Mouse (Mus musculus): ENCODE measurements at regions not wholly inside any gene's neighbourhood (a gene's known extent, or its start where the extent isn't known, plus 50 kb on each side); places are given as distances from the start of the nearest gene placed in this dataset.
"Not testable (repeated sequence)": the region's sequence is repeated elsewhere in the genome, so short reads cannot be mapped to it uniquely, and the experiment has no call there.

DNA sequence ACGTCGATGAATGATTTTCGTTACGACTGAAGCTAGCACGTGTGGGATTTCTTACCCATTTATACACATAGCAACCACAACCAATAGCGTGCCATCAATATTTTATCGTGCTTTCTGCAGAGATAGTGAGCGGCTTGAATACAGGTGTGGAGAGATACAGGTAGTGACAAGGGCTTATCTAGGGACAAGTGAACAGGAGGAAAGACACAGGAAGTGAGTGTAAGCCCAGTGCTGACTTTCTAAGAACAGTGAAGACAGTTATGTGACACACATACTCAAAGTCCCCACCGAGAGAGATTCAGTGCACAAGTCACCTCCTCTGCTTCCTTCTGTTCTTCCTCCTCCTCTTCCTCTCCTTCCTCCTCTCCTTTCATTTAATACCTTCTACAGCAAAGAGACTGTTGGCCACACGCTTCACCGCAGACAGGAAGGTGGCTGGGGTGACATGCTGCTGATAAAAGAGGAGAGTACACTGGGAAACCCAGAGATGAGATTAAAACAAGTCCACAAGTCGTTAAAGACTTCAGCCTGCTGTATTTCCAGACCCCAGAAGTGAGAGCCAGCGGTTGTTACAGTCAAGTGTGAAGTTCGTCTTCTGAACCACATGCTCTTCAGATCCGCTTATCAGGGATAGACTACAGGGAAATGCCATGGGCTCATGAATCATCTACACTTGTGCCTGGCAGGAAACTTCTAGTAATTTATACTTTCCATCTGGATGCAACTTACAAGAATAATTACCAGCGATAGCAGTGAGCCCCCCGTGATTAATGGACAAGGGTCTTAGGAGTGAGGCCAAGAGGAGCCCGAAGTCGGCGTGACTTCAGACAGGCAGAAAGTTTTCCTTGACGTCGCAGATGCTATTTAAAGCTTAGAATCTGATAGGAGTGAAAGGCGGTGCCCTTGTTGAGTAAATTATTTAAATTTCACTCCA is 180.5 kb downstream of the Gxylt1 start:
- DNase-seq (ENCODE audit: low spot score in 2 of 2), result no peak

DNA sequence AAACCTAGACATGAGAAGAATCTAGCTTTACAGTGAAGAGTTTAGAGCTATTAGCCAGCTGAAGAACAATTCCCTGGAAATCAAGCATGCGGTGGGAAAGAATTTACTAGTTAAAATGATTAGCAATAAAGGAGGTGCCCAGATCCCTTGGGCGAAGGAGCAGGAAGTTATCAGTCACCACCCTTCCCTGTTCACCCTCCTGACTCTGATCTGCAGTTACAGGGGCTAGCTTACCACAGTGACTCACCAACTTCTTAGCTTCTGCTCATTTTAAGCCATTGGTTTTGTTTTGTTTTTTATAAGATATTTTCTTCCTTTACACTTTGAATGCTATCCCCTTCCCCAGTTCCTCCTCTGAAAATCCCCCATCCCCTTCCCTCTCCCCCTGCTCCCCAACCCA is 183.6 kb downstream of the Gxylt1 start:
- no peak for DNase-seq (ENCODE audit: low spot score in 2 of 2)

DNA sequence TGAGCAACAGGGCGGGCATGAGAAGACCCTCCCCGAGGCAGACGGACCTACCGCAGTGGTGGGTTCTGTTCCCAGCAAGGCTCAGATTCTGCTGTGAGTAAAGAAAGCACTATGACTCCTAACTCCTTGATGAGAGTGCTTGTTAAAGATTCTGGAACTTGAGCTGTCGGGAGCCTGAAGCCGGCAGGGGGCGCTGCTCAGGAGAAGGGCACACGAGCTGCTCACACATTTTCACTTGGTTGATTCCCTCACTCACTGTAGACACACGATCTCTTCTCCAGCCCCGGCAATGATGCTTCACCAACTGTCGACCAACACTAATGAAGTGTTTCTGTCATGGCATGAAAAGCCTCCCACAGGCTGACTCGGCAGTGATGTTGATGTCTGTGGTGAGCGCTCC is 185.6 kb downstream of the Gxylt1 start:
- peak in 1 of 2 experiments; percentile 56 for DNase-seq (ENCODE audit: low spot score in 2 of 2)

DNA sequence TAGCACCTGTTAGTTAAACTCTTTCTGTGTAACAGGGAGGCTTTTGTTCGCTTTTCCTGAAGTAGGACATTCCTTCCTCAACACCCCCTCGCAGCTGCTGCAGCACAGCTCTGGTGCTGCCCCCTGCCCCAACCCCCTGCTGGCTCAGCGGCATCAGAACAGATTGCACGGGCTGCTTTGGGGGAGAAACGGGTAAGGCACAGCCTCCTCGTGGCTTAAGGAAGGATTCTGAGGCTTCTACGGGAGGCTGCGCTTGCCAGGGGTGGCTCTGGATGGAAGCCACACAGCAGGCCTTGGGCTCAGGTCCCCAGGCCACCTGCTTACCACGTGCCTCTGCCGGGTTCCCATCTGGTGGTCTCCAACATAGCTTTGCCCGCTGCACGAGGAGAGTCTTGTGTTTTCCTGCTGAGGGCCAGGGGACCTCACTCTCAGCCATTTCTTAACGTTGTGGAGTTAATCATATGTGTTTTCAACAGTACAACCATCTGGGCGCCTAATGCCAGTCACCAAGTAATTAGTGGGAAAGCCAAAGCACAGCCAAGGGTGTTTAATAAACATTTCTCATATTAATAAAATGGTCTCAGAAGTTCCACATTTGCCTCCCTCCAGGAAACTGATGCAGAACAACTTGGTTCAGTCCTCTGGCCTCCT is 189.9 kb downstream of the Gxylt1 start:
- no peak for DNase-seq (ENCODE audit: low spot score in 2 of 2)

DNA sequence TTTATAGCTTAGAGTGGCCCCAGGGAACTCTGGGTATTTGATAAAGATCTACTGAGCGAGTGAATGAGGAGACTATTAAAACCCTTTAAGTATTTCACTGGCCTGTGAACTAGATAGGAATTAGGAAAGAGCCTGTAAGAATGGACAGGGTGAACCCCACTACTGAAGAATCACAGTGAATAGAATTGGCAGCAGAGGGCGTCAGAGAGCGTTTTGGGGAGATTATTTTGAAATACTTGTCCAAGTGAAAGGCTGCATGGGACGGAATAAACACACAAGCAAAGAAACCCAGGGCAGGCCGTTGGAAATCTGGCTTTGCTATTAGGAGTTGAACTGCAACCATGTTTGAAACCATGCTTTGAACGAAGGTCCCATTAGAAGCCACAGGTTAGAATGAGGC is 200.9 kb downstream of the Gxylt1 start:
- DNase-seq (ENCODE audit: low spot score in 2 of 2), result no peak

DNA sequence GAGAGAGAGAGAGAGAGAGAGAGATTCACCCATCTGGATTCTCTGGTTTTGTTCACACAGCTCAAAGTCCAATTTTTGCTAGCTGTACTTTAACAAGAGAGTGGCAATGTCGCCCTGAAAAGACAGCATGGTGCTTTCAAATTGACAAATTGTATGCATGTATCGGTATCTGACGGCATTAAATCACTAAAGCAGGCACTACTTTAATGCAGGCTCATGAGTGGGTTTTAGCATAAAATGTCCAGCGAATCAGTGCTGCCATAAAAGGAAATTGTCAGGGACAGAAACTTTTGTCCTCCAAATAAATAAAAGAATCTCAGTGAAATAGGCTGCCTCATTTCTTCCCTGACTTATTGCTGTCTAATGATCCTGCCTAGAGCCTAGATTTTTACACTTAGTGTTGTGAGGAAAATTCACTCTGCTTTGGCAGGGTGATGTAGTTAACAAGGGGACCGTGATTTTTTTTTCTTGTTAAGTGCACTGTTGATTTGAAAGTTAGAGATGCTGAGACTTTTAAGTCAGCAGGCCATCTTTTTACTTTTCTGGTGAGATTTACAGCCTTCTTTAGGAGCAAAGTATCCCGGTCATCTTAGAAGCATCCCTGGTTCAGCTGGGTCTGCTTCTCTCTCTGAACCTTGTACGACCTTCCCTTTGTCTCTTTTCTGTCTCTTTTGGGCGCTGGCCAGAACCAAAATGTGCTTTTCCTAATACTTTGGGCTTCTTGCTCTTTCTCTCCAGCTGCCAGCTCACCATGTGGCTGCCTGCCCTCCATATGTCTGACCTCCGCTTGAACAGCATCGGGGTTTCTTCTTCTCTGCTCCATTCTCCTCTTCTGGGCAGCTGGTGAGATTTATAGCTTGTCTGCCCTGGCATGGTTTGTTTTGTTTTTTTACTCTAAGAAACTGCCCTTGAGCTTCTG is 212.5 kb downstream of the Gxylt1 start:
- peak in 1 of 2 experiments; percentile 25 for DNase-seq (ENCODE audit: low spot score in 2 of 2)

GRCm38 (mm10) chr15:93053471-93053870 is 221.5 kb downstream of the Gxylt1 start:
- DNase-seq (ENCODE audit: low spot score in 2 of 2), result no peak

DNA sequence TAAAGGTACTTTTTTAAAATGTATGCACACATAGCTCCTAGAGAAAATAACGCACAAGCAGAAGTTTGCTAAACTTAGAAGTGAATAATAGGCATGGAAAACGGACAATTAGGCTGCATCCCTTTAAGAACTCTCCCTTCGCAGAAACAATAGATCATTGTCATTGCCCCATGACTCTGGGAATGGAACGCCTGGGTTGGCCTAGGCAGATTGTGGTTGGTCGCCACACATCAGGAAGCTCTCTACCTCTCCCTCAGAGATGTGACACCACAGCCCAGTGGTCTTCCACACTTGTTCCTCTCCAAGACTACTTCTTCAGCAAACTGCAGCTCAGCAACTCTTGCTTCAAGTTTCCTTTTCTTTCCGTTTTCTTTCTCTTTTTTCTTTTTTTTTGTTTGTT is 247.8 kb downstream of the Gxylt1 start:
- DNase-seq (ENCODE audit: low spot score in 2 of 2), result no peak

DNA sequence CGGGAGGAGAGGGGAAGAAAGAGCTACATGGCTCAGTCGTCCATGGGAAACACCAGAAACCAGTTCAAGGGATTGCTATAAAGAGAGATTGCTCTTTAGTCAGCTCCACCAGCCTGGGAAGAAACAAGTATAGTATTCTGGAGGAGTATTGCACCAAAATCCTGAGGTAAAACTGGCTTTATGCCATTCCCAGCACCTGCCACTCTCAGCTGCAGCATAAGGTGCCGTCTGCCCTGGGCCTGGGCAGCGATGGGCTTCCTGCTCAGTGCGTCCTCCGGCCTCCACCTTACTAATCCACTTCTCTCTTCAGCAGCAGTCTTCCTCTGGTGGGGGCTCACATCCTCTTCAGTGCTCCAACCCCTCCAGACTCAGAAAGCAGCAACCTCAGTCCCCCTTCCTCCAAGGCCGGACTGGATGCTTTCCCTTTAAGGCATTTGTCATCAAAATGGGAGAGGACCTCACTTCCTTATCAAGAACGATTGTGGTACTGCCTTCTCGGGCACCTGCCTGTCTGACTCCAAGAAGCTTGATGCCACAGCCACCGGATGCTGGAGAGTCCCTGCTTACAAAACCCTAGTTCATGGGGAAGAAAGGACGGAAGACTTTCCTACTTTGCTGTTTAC is 248.4 kb downstream of the Gxylt1 start:
- no peak for DNase-seq (ENCODE audit: low spot score in 2 of 2)

GRCm38 (mm10) chr15:93025791-93026190 is 249.2 kb downstream of the Gxylt1 start:
- DNase-seq (ENCODE audit: low spot score in 2 of 2), result no peak

- DNase-seq (ENCODE audit: low spot score in 2 of 2), result no peak
Observed at GRCm38 (mm10) chr15:93024171-93024570, 250.8 kb downstream of the Gxylt1 start.

GRCm38 (mm10) chr15:93011166-93011565 is 263.8 kb downstream of the Gxylt1 start:
- DNase-seq (ENCODE audit: low spot score in 2 of 2), result no peak

DNA sequence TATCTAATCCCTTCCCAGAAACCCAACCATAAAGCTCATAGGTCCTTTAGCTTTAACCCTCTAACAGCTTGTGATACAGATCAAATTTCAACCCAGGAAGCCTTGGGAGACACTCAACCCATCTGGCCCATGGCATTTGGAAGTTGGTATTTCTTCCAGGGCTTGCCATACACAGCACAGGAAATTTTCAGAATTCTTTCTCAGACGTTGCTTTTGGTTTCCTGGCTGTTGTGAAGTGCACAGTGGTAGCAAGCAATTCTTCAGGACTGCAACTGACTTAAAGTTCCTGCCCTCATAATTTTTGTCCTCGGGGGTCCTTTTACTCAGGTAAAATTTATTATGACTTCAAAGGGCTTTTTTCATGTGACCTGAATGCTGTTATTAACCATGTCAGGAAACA is 264.4 kb downstream of the Gxylt1 start:
- no peak for DNase-seq (ENCODE audit: low spot score in 2 of 2)

DNA sequence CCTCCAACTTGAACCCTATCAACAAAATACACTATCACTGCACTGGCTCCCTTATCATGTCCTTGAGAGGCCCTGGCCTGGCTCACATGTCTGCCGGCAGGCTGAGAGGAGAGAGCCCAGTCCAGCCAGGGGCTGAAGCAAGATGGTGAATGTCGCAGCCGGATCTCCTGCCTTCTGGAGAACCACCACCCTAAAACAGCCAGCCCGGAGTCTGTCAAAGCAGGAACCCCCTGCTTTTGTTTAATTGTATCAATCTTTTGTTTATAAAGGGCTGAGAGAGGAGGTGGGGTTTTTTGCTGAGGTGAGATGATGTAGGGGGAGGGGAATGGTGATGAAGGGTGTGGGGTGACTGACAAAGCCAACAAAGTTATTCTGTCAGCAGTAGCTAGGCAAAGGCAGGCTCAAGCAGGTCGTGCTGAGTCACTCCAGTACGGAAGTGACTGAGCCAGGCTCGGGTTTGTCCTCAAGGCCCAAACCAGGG is 269.2 kb downstream of the Gxylt1 start:
- no peak for DNase-seq (ENCODE audit: low spot score in 2 of 2)

DNA sequence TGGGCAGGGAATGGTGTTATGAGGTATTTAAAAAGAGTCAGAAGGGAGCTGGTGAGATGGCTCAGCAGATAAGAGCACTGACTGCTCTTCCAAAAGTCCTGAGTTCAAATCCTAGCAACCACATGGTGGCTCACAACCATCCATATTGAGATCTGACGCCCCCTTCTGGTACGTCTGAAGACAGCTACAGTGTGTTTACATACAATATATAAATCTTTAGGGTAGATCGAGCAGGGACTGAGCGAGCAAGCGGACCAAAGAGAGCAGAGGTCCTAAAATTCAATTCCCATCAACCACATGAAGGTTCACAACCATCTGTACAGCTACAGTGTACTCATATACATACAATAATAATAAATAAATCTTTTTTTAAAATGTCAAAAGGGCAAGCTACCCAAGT is 269.8 kb downstream of the Gxylt1 start:
- DNase-seq (ENCODE audit: low spot score in 2 of 2), result not testable (repeated sequence)

DNA sequence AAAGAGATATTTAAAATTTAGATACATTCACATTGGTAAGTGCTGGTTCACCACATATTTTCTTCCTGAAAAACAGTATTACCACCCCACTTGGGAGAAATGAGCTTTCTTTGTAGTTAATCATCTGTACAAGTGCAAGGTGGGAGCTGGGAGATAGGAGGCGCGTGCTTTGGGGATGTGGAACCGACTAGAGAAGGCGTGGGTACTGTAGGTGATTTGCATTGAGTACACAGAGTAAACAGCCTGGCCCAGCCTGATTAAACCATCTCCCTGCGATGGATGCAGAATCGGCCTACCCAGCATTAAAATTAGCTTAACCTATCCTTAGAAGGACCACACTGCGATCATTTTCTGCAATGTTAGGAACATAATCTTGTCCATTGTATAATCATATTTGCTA is 270.4 kb downstream of the Gxylt1 start:
- DNase-seq (ENCODE audit: low spot score in 2 of 2), result no peak

DNA sequence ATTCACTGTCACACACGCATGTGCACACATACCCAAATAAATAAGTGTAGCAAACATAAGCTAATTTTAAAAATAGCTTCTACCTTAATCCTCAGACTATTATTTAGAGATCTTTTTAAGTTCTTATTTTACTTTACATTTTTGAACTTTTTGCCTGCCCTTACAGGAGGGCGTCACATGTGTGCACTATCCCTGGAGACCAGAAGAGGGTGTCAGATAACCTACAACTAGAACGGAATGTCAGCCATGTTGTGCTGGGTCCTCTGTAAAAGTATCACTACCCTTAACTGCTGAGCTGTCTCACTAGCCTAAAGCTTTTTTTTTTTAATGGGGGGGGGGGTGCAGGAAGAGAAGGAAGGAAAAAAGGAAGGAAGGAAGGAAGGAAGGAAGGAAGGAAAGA is 271.7 kb downstream of the Gxylt1 start:
- DNase-seq (ENCODE audit: low spot score in 2 of 2), result no peak

DNA sequence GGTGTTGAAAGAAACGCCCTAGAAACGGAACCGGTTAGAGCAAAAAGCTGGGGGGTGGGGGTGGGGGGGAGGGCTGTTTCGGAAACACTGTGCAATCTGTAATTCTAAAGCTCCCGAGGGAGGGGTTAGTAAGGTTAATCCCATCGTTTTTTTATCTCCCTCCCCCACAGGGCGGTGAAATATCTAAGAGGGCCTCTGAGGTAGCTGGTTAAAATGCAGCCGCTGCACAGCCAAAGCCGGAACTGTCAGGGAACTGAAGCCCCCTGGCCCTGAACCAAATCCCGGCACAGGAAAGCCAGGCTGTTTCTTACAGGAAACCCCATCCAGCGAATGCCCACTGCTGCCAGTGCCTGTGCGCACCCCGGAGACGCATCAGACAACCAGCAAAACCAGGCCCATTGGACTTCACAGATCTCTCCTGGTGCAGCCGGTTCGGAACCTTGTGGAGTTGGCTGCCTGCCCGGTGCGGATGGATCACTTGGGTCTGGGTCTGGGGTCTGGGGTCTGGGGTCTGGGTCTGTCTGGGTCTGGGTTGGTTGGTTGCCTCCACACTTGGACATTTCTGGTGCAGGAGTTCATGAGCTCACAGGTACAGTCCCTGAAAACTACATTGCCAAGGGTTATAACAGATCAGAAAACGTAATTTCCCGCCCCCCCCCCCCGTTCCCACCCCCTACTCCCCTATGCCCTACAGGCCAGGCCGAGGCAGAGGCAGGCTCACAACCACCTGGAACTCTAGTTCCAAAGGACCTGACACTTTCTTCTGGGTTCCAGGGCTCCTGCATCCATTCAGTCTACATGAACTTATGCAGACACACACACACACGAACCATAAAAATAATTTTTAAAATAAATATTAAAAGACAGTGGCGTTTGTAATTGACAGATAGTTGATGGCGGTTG is 272.7 kb downstream of the Gxylt1 start:
- DNase-seq (ENCODE audit: low spot score in 2 of 2), result peak; percentile 18

- no peak for DNase-seq (ENCODE audit: low spot score in 2 of 2)
Observed at GRCm38 (mm10) chr15:93001346-93002001, 273.5 kb downstream of the Gxylt1 start.

Data from gastrocnemius, postnatal 4 days (tissue).